Mouse (Mus musculus): ENCODE data around the gene Acly.

GRCm38 (mm10) chr11:100533871-100534270 lies 6.1 kb upstream of the Acly start:
- TF ChIP-seq USF2 (conservative IDR thresholded peaks at IDR 0.05; ENCODE audit: low read depth, low read length), result no peak
- no peak for TF ChIP-seq SMC3 (IDR thresholded peaks at IDR 0.05; ENCODE audit: low read depth, low read length)
- TF ChIP-seq POLR2A (IDR thresholded peaks at IDR 0.05; ENCODE audit: low read depth, low read length), result no peak
- TF ChIP-seq EP300 (IDR thresholded peaks at IDR 0.05; ENCODE audit: low read length), result no peak
- TF ChIP-seq MEF2A (IDR thresholded peaks at IDR 0.05; ENCODE audit: borderline replicate concordance, low read depth, low read length), result no peak
- TF ChIP-seq CTCF (conservative IDR thresholded peaks at IDR 0.05 in 1 of 2, IDR thresholded peaks at IDR 0.05 in 1 of 2; ENCODE audit: low read depth in 2 of 2, low read length in 2 of 2), result no peak
- no peak for TF ChIP-seq TBP (conservative IDR thresholded peaks at IDR 0.05; ENCODE audit: low read depth, low read length)
- no peak for TF ChIP-seq E2F4 (IDR thresholded peaks at IDR 0.05; ENCODE audit: insufficient replicate concordance, low read depth, low read length)

All from CH12.LX (cell line).